13 mouse cellular contexts compared by ENCODE assay signal in the genomic region with DNA sequence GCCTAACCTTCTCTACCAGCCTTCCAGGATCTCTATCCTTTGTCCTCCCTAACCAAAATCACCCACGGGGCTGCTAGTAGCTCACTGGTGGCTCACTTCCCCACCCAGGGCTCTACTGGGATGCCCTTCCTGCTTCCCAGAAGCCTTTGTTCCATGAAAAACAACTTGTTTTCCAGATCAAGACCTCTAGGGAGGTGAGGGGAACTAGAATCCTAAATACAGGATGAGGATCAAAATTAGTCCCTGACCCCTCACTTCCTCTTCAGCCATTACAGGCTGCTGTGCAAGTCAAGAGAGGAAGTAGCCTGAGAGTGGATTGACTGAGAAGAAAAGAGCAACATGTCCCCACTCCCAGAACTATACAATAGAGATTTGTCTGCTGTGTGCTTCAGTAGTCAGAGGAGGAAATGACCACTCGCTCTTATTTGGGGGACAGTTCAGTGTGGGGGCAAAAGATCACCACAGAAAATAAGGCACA.
DNase-seq lines count a peak whose midpoint lies in the region; ATAC-seq and TF ChIP-seq lines count a peak whose summit lies in the region.
"Had no signal": no experiment of that assay in that cellular context is flagged by ENCODE, and none has a peak within 500 bp of the region (broad histone marks: within the 10 kb centered on the region; RNA-seq: fewer than 3 reads in every experiment).

No protein-coding gene starts in this region.

- no peak overlapping the region for H3K4me3 ChIP-seq in left cerebral cortex, adult 2 months
- no peak overlapping the region for H3K4me3 ChIP-seq in heart, adult 2 months
- no peak overlapping the region for H3K4me3 ChIP-seq in hindbrain, embryonic 11.5 days (ENCODE audit: low read depth, low read length)
- H3K4me3 ChIP-seq: hindbrain, embryonic 15.5 days; neural tube, embryonic 12.5 days had no signal

- H3K9ac ChIP-seq in heart, adult 2 months (ENCODE audit: low read depth, low read length): no peak overlapping the region
- H3K9ac ChIP-seq in hindbrain, embryonic 11.5 days (ENCODE audit: low read depth, low read length): no peak overlapping the region
- H3K9ac ChIP-seq: hindbrain, embryonic 15.5 days; neural tube, embryonic 12.5 days had no signal

- no peaks in the 10 kb centered on the region for H3K36me3 ChIP-seq in heart, adult 2 months (ENCODE audit: control insufficient read depth, insufficient read depth, low read length)
- no peaks in the 10 kb centered on the region for H3K36me3 ChIP-seq in hindbrain, embryonic 11.5 days (ENCODE audit: control insufficient read depth, insufficient read depth, low read length)
- H3K36me3 ChIP-seq: hindbrain, embryonic 15.5 days; neural tube, embryonic 12.5 days had no signal

- no peak for TF ChIP-seq CTCF in left cerebral cortex, adult 2 months (IDR thresholded peaks at IDR 0.05)
- TF ChIP-seq CTCF in heart, adult 2 months (IDR thresholded peaks at IDR 0.05): no peak

- H3K4me2 ChIP-seq in hindbrain, embryonic 11.5 days (replicated peaks; ENCODE audit: low read depth, low read length): no peak overlapping the region
- H3K4me2 ChIP-seq: hindbrain, embryonic 15.5 days; neural tube, embryonic 12.5 days had no signal

- intact Hi-C loops in left cerebral cortex, adult 2 months (cut with DNase I): no loop called here
- intact Hi-C loops in heart, adult 2 months (cut with DNase I): loop anchor here (1.0 to 5.0 kb wide), 4 partner anchors 24 to 239 kb away; a partner anchor contains a TSS
- intact Hi-C loops in heart, postnatal 25 days (cut with DNase I): loop anchor here (1.0 to 5.0 kb wide), 2 partner anchors 24 to 36 kb away; no protein-coding TSS in a partner anchor

- no peaks in the 10 kb centered on the region for H3K27me3 ChIP-seq in heart, adult 2 months (ENCODE audit: control insufficient read depth, insufficient read depth, low read length)
- no peaks in the 10 kb centered on the region for H3K27me3 ChIP-seq in hindbrain, embryonic 11.5 days (ENCODE audit: control insufficient read depth, insufficient read depth, low read length)
- H3K27me3 ChIP-seq: hindbrain, embryonic 15.5 days; neural tube, embryonic 12.5 days had no signal

- H3K27ac ChIP-seq in left cerebral cortex, adult 2 months: peak overlapping the region; percentile 60
- H3K27ac ChIP-seq in heart, adult 2 months: peak overlapping the region; percentile 96
- H3K27ac ChIP-seq in hindbrain, embryonic 11.5 days (ENCODE audit: low read depth, low read length): no peak overlapping the region
- H3K27ac ChIP-seq: hindbrain, embryonic 15.5 days; neural tube, embryonic 12.5 days had no signal

- TF ChIP-seq EP300 in heart, adult 2 months (IDR thresholded peaks at IDR 0.05; ENCODE audit: insufficient read depth, low read depth, low read length): 0 out of 2 replicates have a peak, but pooled peaks have one; percentile 35

- no peak for DNase-seq in left cerebral cortex, adult 2 months (ENCODE audit: extremely low spot score in 1 of 2, low spot score in 2 of 2)
- DNase-seq in left cerebral cortex, adult 9 months (ENCODE audit: low spot score in 2 of 2): no peak
- peak; percentile 57 to 64 for DNase-seq in heart, adult 2 months
- peak; percentile 43 for DNase-seq in heart, postnatal 25 days (ENCODE audit: low spot score)
- no peak for DNase-seq in hindbrain, embryonic 11.5 days (ENCODE audit: low spot score)
- no peak for DNase-seq in adrenal gland, adult 18-20 months (ENCODE audit: low spot score in 2 of 2)
- DNase-seq in testis, postnatal 10 days (ENCODE audit: low spot score): no peak
- DNase-seq: adrenal gland, postnatal 25 days; embryo, embryonic 11 days had no signal

- 38% methylated on average over 2 of the region's 2 CpGs for WGBS in heart, adult 2 months
- 66% methylated on average over 2 of the region's 2 CpGs for WGBS in hindbrain, embryonic 11.5 days

- no peaks in the 10 kb centered on the region for H3K9me3 ChIP-seq in hindbrain, embryonic 11.5 days (ENCODE audit: control insufficient read depth, low read length)
- H3K9me3 ChIP-seq: hindbrain, embryonic 15.5 days; neural tube, embryonic 12.5 days had no signal

- TF ChIP-seq POLR2A in heart, adult 2 months (IDR thresholded peaks at IDR 0.05; ENCODE audit: insufficient read depth, low read depth, low read length): peak; percentile 48; the same call in 1 of the 2 replicates

- peak; percentile 80 for ATAC-seq in megakaryocyte, adult 5-6 weeks (ENCODE audit: poor library complexity, severe bottlenecking)
- no peak for ATAC-seq in hindbrain, embryonic 11.5 days (ENCODE audit: low FRiP score)
- ATAC-seq: forebrain, embryonic 16.5 days had no signal

- no peaks in the 10 kb centered on the region for H3K79me2 ChIP-seq in heart, adult 2 months (replicated peaks; ENCODE audit: control insufficient read depth, insufficient read depth, low read length)

- peaks cover 12% of the 10 kb centered on the region for H3K4me1 ChIP-seq in heart, adult 2 months (ENCODE audit: control insufficient read depth, insufficient read depth, low read length)
- no peaks in the 10 kb centered on the region for H3K4me1 ChIP-seq in hindbrain, embryonic 11.5 days (replicated peaks; ENCODE audit: control insufficient read depth, insufficient read depth, low read length)
- H3K4me1 ChIP-seq: hindbrain, embryonic 15.5 days; neural tube, embryonic 12.5 days had no signal

Comparison
In these comparisons a context has a peak if more than half of its experiments do, and no peak if none do; other contexts are left out.
1. DNase-seq: peak in heart, adult 2 months (2 of 2) and heart, postnatal 25 days (single experiment); none in left cerebral cortex, adult 2 months (0 of 2), left cerebral cortex, adult 9 months (0 of 2), hindbrain, embryonic 11.5 days (single experiment), adrenal gland, adult 18-20 months (0 of 2) and testis, postnatal 10 days (single experiment).